Mouse (Mus musculus): Measurements from ENCODE around the gene Gipc3.

The Gipc3 gene

DNA sequence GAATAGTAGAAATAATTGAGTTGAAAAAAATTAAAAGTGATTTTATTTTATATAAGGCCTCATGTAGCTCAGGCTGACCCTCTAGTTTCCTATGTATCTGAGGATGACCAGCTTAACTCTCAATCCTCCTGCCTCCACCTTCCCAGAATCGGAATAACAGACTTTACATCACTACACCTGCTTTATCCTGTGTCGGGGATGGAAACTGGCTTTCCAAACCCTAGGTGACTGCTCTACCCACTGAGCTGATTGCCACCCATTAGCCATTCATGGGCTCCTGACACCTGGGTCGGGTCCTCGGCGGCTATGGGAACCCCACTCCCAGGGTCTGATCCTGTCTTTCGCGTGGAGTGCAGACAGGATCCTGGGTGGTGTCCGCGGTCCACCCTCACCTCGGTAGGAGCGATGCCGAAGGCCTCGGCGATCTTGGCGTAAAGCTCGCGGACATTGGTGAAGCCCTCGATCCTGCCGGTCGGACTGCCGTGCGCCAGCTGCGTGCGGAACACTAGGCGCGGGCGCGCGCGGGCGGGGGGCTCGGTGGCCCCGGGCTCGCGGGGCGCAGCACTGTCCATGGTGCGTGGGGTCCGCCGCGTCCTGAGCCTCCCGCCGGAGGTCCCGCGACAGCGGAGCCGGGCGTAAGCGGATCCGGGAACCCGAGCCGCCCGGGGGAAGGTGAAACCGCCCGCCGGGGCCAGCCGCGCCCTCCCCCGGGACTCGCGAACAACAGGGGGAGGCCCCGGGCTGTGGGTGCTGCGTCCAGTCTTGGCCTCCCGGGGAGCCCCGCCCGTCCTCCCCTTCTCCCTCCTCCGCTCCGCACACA, at the start of gene Gipc3:
Gipc3 (minus strand) TSS at position 581 of the 820 bp plus-strand sequence.
- DNase-seq: peak; percentile 95

DNA sequence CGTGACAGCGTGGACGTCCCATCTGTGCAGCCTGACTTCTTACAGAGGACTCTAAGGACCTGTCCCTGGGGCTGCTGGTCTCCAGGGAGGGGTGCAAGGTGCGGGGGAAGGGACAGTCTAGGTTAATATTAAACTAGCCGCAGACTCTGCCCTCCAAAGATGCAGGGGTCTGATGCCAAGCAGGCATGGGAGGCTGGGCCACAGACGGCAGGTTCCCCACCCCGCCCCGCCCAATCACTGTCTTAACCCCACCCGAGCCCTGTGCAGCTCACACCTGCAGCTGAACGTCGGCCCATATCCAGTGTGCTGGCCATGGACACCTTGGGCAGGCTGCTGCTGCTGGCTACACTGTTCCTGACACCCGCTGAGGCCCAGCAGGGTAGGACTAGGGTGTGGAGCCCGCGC, 49.7 kb upstream of the Gipc3 start, which contains the start of gene Smim24:
Smim24 (plus strand) TSS at position 271 of the 405 bp plus-strand sequence.
- DNase-seq: no peak

DNA sequence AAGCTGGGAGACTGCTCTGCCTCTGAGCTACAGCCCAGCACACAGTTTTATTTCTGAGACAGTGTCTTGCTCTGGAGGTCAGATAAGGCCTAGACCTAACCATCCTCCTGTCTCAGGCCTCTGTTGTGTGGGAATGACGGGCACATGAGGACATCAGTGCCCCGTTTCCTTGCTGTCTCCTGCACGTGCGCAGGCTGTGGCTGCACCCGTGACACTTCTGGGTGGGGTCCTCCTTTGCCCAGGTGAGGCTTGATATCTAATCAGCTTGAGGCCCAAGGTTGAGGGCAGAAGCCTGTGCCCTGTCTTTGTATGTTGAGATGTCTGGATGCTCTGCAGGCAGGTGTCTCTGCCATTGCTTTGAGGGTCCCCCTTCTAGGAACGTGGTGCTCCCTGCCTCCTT, 49.2 kb upstream of the Gipc3 start:
- DNase-seq: no peak

DNA sequence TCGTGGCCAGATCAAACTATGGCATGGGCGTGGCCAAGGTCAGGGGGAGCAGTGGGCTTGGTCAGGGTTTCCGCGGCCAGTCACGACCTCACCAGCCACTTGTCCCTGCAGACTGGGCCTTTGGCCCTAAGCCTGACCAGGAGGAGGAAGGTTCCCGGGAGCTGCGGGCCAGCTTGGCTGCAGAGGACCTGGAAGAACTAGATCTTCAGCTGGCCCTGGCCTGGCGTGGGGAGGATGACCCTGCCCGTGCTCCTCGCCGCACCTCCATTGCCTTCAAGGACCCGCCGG, 47.6 kb upstream of the Gipc3 start:
- DNase-seq: no peak

DNA sequence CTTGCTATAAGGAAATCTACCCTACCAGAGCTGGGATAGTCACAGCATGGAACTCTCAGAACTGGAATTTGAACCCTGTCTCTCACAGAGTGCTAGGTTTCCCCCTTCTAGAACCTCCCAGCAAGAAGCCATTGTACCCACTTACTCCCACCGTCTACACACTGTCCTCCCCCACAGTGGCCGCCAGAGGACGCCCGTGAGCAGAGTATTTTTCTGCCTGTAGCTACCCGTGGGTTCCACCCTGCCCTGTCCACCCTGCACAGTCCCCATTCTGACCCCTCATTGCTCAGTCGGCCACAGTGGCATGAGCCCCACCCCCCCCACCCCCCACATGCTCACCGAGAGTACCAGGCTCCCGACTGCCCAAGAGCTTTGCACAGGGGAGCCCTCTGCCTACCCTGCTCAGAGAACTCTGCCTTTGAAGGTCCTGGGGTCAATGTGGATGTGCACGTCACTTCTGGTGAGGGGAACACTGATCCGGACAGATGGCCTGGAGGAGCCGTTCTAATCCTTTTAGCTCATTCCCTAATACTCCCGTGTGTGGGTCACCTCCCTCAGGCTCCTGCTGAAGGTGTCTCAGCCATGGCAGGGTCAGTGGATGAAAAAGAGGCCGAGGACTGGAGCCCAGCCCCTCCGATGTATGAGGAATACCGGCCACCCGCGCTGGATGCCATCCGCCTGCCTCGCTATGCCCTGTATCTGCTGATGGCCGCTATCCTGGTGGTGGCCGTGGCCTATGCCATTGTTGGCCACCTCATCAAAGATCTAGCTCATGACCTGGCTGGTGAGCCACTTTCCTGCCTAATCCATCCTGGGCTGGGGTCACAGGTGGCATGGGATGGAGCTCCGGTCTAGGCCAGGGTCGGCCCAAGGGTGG, 47.0 kb upstream of the Gipc3 start:
- peak; percentile 96 for DNase-seq

DNA sequence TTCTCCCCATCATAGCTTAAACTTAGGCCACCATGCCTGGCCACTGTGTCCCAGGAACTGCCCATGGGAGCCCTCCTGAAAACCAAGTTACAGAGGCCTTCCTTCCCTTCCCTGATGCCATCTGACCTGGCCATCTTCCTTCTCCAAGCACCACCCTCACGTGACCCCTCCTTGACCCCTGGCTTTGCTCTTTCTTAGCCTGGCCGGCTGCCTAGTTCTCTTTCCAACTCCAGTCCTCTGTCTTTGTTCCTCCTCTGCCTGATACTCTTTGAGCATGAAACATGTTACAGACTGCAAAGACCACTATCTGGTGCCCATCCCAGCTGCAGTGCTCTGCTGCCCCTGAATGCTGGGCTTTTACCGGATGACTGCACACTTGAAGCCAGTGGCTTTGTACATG, 46.3 kb upstream of the Gipc3 start:
- DNase-seq: peak; percentile 94

DNA sequence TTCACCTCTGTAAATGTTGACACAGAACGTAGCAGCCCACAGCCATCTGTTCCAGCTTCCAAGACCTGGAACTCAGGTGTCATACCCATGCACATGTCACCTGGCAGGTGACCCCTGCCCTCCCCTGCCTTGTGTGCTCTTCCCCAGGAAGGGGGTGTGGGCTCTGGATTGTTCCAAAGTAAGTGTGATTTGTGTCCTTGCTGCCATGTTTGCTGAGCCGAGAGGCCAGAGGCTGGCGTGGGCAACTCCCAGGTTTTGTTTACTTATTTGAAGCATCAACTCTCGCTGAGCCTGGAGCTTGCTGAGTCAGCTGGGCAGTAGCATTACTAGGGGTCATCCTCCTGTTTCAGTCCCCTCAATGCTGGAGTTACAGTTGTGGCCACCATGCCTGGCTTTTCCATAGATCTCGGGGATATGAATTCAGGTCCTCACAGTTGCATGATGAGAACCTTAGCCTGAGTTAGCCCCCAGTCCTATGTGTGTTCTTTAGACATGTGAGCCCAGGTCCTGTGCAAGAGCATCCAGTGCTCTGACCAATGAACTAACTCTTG, 45.5 kb upstream of the Gipc3 start, which contains the start of gene Gm48552:
Gm48552 (plus strand) TSS at position 501 of the 551 bp plus-strand sequence.
- DNase-seq: no peak

DNA sequence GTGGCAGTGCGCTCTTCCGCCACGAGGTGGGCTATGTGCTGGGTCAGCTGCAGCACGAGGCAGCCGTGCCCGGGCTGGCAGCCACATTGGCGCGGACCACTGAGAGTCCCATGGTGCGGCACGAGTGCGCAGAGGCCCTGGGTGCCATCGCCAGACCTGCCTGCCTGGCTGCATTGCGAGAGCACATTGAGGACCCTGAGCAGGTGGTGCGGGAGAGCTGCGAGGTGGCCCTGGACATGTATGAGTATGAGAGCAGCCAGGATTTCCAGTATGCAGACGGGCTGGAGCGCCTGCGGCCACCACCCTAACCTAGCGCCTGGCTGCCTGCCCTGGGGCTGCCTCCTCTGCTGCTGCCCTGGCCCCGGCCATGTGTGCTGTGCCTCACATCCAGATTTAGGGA, 44.6 kb upstream of the Gipc3 start:
- DNase-seq: no peak

DNA sequence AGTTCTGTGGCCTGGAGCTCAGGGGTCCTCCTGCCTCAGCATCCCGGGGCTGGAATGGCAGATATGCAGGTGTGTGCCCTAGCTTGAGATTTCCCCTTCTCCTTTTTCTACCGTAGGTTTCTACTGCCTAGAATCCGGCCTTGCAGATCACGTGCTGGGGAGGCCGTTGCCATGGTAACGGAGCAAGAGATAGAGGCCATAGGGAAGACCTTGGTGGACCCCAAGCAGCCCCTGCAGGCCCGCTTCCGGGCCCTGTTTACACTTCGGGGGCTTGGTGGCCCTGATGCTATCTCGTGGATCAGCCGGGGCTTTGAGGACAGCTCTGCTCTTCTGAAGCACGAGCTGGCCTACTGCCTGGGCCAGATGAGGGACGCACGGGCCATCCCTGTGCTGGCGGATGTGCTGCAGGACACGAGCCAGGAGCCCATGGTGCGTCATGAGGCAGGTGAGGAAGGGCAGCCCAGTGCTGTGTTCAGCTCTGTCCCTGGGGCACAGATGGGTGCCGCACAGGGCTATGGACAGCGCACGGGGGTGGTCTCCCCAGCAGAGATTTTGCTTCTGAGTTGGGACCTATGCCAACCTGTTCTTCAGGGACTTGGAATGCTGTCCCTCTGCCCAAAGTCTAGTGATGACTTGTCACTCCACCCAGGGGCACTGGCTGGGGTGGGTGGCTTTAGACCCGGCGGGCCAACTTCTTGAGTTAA, 42.7 kb upstream of the Gipc3 start:
- peak; percentile 94 for DNase-seq

DNA sequence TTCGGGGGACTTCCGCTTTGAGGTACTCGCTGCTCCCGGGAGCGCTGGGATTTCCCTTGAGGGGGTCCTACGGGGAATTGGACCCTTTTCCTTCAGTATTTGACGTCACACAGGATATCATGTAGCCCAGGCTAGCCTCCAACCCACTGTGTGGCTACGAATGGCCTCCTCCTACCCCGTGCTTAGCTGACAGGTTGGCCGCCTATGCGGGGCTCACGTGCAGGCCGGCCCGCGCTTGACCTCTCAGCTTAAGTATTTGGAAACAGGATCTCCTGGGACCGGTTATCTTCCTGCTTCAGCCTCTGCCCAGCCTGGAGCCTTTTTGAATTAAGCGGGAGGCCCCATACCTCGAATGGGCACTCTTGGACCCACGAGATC, 41.5 kb upstream of the Gipc3 start:
- DNase-seq: no peak

DNA sequence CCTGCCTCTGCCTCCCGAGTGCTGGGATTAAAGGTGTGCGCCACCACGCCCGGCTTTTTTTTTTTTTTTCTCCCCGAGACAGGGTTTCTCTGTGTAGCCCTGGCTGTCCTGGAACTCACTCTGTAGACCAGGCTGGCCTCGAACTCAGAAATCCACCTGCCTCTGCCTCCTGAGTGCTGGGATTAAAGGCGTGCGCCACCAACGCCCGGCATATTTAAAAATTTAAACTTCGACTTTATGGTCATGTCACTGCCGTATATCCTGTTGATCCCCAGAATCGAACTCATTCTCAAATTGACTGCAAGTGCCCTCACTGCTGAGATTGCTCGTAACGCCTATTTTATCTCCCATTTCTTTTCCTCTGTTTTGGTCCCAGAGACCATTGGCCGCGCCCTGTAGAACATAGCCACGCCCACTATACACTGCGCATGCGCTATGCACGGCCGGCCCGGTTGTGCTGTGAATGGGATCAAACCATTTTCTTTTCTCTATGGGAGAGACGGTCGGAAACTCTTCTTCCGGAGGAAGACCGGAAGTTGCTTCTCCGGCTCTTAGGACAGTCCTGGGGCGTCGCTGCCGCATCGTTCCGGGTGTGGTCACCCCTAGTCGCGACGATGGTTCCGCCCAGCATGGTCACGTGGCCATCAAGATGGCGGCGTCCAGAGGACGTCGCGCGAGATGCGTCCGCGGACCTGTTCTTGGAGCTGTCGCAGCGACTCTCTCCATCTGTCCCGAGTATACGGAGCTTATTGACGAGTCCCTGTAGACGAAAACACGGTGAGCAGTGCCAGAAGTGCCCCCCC, 40.9 kb upstream of the Gipc3 start, which contains the start of the genes Dohh and Gm48551:
Dohh (plus strand) TSS at position 627 of the 803 bp plus-strand sequence.
Gm48551 (plus strand) TSS at position 665 of the 803 bp plus-strand sequence.
- DNase-seq: peak; percentile 100

DNA sequence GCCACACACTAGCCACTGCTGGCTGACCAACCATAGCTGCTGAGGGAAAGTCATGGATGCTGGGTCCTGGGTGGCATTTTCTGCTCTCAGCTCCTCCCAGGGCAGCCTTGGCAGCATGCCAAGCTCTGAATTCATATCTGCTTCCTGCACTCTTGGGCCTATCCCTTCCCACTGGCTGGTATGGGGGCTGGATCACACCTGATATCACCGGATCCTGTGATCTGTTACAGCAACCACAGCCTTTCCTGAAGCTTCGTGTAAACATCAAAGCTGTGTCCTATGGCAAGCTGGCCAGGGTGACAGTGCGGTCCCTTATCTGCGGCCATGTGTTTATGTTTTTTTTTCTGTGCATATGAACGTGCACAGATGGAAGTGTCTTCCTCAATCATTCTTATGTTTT, 39.0 kb upstream of the Gipc3 start:
- peak; percentile 95 for DNase-seq

DNA sequence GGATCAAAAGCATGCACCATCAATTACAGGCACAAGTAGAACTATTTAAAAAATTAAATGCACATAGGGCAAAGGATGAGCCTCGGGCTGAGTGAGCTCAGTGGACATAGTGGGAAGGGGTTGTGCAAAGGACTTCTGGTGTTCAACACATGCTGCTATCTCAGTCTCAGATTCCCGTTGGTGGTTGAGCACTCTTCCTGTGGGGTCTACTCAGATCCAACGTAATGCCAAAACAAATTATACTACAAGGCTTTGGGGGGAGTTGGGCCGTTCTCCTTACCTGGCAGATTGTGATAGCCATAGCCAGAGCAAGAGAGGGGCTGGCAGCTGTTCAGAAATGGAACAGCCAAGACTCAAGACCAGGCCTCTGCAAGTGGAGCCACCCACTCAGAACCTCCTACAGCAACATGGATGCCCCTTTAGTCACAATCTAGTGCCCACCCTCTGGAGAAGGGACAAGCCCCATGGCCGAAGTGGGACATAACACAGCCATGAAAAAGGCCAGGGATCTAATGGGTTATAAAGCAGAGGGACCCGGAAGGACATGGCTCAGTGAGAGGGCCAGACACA, 36.8 kb upstream of the Gipc3 start:
- no peak for DNase-seq

DNA sequence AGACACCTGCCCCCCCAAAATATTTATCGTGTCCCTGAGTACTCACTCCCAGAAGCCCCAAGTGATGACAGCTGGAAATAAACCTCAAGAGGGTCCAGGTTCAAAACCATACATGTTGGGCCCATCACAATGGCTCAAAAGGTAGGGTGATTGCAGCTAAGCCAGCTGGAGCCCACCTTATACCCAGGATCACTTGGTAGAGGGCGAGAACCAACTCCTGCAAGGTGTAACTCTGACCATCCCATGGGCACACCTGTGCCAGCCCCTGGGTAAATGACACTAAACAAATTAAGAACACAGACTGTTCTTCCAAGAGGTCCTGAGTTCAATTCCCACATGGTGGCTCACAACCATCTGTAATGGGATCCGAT, 36.1 kb upstream of the Gipc3 start:
- DNase-seq: peak; percentile 95

DNA sequence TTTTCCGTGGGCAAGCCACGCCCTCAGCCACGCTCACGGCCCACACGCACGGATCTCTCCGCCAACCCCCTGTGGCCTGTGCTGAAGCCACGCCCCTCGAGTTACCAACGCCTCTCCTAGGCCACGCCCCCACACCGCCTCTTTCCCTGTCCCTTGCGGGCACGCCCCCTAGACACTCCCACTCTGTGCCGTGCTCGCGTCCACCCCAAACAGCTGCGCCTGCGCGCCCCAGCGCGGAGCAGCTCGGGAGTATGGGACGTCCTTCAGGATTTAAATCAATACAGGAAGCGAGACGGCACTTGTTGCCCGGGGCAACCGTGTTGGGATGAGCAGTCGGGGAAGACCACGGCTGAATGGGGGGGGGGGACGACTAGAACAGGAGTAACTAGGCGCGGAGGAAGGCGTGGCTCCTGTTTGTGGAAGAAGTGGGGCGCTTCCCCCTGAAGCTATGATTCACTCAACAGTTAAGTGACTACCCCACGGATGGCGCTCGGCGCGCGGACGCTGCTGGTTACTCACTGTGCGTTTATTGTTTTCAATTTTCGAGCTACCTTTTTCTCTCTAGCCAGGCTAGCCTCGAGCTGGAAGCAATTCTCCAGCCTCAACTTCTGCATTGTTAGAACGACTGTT, 35.6 kb upstream of the Gipc3 start:
- peak; percentile 100 for DNase-seq

DNA sequence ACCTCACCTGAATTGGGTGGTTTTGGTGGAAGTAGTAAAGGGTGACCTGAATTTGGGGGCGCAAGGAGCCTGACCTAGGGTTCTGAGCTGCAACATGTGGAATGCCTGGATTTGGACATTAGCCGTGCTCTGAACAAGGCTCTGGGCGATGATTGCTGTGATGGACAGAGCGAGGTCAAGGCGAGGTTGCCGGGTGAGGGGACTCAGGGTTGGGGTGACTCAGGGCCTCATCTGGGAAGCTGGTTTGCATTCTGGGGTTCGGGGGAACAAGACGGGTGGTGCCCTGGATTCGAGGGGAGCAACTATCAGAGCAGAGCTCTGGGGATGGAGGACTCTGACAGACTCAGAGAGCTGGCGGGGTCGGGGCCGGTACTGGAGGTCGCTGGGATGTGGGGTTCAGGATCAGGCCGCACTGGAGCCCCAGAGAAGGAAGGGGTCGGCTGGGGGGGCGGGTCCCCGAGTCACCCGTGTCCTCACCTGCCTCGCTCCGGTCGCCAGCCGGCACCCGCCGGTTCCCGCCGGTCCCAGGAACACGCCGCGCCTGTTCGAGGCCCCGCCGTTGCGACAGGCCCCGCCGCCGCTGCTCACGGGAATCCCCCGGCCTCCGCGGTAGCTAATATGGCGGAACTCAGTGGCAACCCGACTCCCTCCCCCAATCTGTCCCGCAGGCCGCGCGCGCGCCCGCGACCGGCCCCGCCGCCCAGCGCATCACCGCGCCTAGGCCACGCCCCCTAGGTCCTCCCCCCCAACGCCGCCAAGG, 34.9 kb upstream of the Gipc3 start, which contains the start of gene Fzr1:
Fzr1 (minus strand) TSS at position 724 of the 760 bp plus-strand sequence.
- DNase-seq: no peak

DNA sequence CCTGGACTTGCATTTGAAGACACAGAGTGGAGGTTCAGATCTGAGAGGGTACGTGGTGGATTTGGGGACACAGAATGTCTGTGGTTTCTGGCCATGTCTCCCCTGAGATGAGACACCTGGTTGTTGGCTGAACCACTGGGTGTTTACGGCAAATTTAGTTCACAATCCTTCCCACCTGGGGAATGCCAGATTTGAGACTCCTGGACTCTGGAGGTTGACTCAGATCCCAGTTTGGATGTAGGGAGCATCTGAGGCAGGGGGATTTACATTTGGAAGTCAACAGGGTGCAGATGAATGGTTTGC, 34.2 kb upstream of the Gipc3 start:
- no peak for DNase-seq

DNA sequence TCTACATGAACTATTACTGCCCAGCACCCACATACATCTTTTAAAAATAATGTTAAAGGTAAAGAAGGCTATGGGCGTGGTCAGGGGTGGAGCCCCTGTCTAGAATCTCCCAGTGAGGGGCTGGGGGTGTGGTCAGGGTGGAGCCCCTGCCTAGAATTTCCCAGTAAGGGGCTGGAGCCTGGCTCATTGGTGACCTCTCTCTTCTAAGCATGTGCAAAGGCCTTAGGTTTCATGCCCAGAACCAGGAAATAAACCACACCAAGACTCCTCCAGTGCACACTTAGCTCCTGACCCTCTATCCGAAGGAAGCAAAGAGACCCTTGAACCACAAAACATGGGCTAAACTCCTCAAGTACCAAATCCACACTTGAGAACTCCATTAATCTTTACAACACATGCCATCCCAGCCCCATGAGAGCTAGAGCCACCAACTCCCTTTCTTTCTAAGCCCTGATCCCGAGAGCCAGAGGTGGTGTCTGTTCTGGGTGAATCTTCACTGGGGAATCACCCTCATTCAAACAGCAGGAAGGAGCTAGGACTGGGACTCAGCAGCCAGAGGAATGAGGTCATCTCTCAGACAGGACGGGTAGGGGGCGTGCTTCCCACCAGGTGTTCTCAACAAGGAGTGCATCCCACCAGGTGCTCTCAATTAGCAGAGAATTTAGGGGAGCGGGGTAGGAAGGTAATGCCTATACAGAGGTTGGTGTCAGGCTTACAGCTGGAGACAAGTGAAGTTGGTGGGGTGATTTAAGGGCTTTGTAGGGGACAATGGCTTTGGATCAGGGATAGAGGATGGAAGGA, 33.7 kb upstream of the Gipc3 start:
- peak; percentile 94 for DNase-seq

DNA sequence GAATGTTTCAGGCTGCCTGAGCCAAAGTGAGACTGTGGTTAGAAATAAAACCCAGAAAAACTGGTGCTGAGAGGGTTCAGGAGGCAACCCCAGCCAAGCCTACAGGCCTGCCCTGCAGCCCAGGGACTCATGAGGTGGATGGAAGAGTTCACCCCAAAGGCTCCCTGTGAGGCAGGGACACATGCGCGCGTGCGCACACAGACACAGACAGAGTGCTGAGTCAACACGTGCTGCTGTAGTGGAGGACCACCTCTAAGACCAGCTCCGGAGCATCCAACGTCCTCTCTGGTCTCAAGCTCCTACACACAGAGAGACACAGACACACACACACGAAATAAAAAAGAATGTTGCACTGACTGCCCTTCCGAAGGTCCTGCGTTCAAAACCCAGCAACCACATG, 32.3 kb upstream of the Gipc3 start:
- DNase-seq: no peak

DNA sequence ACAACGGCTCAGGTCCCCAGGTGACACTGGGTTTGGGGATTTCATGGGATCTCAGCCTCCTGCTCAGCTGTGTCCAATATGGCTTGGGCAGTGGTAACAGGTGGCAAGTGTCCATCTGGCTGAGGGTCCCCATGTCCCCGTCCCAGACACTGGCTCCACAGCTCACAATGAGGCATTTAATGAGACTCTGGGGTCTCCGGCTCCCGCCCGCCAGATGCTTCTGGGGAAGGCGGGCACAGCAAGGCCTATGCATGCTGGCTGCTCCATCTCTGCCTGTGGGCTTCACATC, 24.1 kb upstream of the Gipc3 start:
- DNase-seq: no peak
